Mouse (Mus musculus) E14TG2a.4 (cell line): ENCODE data around the gene Basp1.
A peak's percentile ranks its signal among the peaks of the same experiment; 100 is the strongest.

Experiments
- H3K27me3 ChIP-seq: 2 replicates; pipeline ENCODE4 v1.6.1; 2014; ENCODE audit warnings: low read length, control low read depth; ENCODE audit not compliant: insufficient read depth
- H3K36me3 ChIP-seq: 2 replicates; pipeline ENCODE4 v1.6.1; 2014; ENCODE audit warnings: low read length, control low read depth; ENCODE audit not compliant: insufficient read depth
- H3K4me1 ChIP-seq: replicated peaks from 2 replicates; pipeline ENCODE4 v1.6.1; 2014; ENCODE audit warnings: low read depth, low read length, control low read depth
- H3K4me3 ChIP-seq: replicated peaks from 2 replicates; pipeline ENCODE4 v1.5.1; 2014; ENCODE audit warnings: mild to moderate bottlenecking, low read length
- H3K9me3 ChIP-seq: 2 replicates; pipeline ENCODE4 v1.6.1; 2014; ENCODE audit warnings: low read length, control low read depth
- CTCF ChIP-seq: conservative IDR thresholded peaks from 2 replicates; pipeline ENCODE4 v1.5.1; 2014; ENCODE audit warnings: low read length
- NANOG ChIP-seq: IDR thresholded peaks from 2 replicates; pipeline ENCODE4 v1.6.1; 2014; ENCODE audit warnings: borderline replicate concordance, low read length, mixed read lengths
- POU5F1 ChIP-seq: IDR thresholded peaks from 2 replicates; pipeline ENCODE4 v1.6.1; 2014; ENCODE audit warnings: low read length, borderline replicate concordance

Basp1 gene

DNA sequence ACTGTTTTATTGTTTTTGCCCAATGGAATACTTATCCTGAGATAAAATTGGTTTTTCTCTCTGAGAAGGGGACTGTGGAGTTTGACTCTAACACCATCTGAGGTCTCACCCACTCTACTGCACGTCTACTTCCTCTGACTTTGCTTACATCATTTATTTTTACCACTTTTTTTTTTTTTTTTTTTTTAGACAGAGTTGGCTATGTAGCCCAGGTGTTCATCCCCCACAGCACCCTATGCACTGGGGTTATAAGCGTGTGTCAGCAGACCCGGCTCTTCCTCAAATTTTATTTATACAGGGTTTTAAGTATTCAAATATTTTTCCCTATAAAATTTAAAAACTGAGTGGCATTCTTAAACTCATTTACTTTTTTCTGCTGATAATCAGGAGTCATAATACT lies 16.6 kb upstream of the Basp1 start:
- H3K36me3 ChIP-seq = no peaks in the 10 kb centered on the region
- H3K27me3 ChIP-seq = no peaks in the 10 kb centered on the region
- no peak overlapping the region for H3K4me3 ChIP-seq
- peaks cover 3% of the 10 kb centered on the region; the same call in 1 of the 2 replicates for H3K4me1 ChIP-seq
- H3K9me3 ChIP-seq = no peaks in the 10 kb centered on the region; the same call in 1 of the 2 replicates
- no peak for TF ChIP-seq NANOG
- TF ChIP-seq CTCF = no peak
- TF ChIP-seq POU5F1 = no peak

DNA sequence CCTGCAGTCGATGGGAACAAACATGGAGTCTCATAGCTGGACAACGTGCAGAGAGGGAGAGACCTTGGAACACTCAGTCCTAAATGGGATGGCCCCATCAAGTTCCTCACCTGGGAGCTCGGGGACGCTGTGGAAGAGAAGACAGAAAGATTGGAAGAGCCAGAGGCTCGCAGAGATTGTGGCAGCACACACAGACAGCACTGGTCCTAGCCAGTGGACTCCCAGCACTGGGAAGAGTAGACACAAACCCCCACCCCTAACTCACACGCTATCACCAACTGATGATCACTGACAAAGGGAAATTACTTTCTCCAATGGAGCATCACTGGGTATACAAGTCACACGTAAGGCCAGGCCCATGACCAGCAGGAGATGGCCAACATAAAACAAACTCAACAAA lies 15.4 kb upstream of the Basp1 start:
- Histone ChIP-seq H3K4me3 (no peak overlapping the region), H3K27me3 (no peaks in the 10 kb centered on the region), H3K9me3 (no peaks in the 10 kb centered on the region; the same call in 1 of the 2 replicates), H3K36me3 (no peaks in the 10 kb centered on the region), H3K4me1 (peaks cover 3% of the 10 kb centered on the region; the same call in 1 of the 2 replicates)
- TF ChIP-seq CTCF (no peak), POU5F1 (no peak), NANOG (no peak)

DNA sequence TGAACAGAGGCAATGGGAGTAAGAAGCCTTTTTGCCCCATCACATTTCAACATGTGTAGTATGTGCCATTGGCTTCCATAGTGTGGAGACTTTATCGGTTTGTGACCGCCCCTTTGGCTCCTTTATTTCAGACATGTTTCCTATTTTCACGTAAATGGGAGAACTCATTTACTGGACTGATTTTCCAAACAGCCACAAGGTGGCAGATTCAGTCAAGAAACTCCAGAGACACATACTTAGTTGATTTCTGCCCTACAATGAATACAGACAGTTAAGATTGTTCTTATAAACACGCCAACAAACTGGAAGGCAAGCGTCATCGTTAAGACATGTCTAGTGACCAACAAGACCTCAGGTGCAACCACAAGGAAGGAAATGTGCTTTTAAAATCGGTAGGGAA lies 15.0 kb upstream of the Basp1 start:
- TF ChIP-seq NANOG = no peak
- peak; percentile 41 for TF ChIP-seq CTCF
- no peak overlapping the region for H3K4me3 ChIP-seq
- no peaks in the 10 kb centered on the region; the same call in 1 of the 2 replicates for H3K9me3 ChIP-seq
- H3K36me3 ChIP-seq = no peaks in the 10 kb centered on the region
- H3K27me3 ChIP-seq = no peaks in the 10 kb centered on the region
- peaks cover 3% of the 10 kb centered on the region; the same call in 1 of the 2 replicates for H3K4me1 ChIP-seq

DNA sequence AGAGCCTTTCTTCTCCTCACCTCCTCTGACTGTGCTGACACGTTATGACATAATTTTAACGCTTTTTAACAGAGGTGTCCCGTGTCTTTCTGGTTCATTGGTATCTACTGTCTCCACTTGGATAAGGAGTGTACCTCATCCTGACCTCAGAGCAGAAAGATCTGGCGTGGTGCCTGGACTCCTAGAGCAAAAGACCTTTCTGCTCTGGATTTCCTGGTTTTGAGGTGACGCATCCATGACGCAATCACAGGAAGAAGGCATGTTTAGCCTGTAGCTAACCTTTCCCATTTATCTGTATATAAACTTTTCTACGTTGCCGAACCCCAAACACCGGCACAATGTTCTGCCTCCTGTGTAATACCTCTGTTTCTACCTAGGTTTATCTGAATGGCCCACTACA lies 6.7 kb upstream of the Basp1 start:
- no peaks in the 10 kb centered on the region for H3K9me3 ChIP-seq
- H3K27me3 ChIP-seq = 0 out of 2 replicates have a peak, but pooled peaks cover 5% of the 10 kb centered on the region
- no peaks in the 10 kb centered on the region for H3K36me3 ChIP-seq
- no peak overlapping the region for H3K4me3 ChIP-seq
- no peak for TF ChIP-seq CTCF
- no peak for TF ChIP-seq POU5F1
- TF ChIP-seq NANOG = no peak
- no peaks in the 10 kb centered on the region for H3K4me1 ChIP-seq

DNA sequence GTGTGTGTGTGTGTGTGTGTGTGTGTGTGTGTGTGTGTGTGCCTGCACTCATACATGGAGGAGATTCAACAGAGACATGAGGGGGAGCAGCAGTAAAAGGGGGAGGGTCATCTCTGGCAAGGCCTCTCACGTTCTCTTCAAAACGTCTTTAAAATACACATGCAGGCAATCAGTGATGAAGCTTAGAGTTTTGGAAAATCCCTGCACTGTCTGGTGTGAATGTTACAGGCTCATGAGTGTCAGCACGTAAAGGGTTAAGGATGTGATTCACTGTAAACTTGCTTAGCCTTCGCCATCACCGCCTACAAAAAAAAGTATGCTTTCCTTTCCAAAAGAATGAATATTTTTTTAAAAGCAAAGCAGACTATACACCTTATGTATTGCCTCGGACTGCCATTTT lies 2.8 kb upstream of the Basp1 start:
- H3K9me3 ChIP-seq = peaks cover under 1% of the 10 kb centered on the region; the same call in 1 of the 2 replicates
- H3K27me3 ChIP-seq = peaks cover 10% of the 10 kb centered on the region; the same call in 1 of the 2 replicates
- peaks cover 6% of the 10 kb centered on the region for H3K4me1 ChIP-seq
- no peak for TF ChIP-seq CTCF
- TF ChIP-seq POU5F1 = no peak
- no peak for TF ChIP-seq NANOG
- H3K36me3 ChIP-seq = peaks cover 3% of the 10 kb centered on the region; the same call in 1 of the 2 replicates
- no peak overlapping the region for H3K4me3 ChIP-seq

DNA sequence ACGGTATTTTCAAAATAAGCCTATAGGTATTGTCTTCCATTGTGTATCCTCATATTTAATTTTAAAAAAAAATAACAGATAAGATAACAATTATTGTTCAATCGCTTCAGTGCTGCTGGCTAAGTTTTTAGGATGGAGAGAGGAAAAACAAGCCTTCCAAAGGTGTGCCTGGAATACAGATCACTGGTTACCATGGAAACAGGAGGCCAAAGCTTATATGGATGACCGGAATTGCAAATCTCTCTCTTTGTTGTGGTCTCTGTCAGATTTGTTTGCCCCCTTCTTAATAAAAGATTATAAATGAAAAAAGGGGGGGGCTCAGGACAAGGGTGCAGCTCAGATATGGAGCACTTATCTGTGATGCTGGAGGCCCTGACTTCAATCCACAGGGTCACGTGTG lies 2.4 kb upstream of the Basp1 start:
- H3K4me3 ChIP-seq = no peak overlapping the region
- peaks cover 5% of the 10 kb centered on the region; the same call in 1 of the 2 replicates for H3K9me3 ChIP-seq
- TF ChIP-seq NANOG (no peak), POU5F1 (no peak), CTCF (no peak)
- peaks cover 10% of the 10 kb centered on the region; the same call in 1 of the 2 replicates for H3K27me3 ChIP-seq
- H3K36me3 ChIP-seq = peaks cover 8% of the 10 kb centered on the region; the same call in 1 of the 2 replicates
- peaks cover 11% of the 10 kb centered on the region for H3K4me1 ChIP-seq

DNA sequence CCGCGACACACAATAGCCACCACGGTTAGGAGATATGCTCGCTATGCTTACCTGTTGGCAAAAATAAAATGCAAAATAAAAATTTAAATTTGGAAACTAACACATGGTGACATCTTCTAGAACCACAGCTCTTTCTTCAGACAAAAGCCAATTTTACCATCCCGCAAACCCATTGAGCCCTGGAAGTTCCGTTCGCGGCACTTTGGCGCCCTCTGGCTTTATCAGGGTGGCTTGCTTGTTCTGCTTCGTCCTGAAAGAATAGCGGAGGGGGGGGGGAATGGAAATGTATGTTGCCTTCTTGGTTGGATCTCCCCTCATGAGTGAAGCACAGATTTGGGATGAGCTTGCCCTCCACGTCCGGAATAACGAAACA lies 1.2 kb upstream of the Basp1 start:
- Histone ChIP-seq H3K27me3 (peaks cover 8% of the 10 kb centered on the region; the same call in 1 of the 2 replicates), H3K4me3 (peak overlapping the region; percentile 95), H3K4me1 (peaks cover 13% of the 10 kb centered on the region), H3K36me3 (peaks cover 12% of the 10 kb centered on the region; the same call in 1 of the 2 replicates), H3K9me3 (peaks cover 5% of the 10 kb centered on the region; the same call in 1 of the 2 replicates)
- no peak for TF ChIP-seq POU5F1
- TF ChIP-seq CTCF = peak; percentile 73

DNA sequence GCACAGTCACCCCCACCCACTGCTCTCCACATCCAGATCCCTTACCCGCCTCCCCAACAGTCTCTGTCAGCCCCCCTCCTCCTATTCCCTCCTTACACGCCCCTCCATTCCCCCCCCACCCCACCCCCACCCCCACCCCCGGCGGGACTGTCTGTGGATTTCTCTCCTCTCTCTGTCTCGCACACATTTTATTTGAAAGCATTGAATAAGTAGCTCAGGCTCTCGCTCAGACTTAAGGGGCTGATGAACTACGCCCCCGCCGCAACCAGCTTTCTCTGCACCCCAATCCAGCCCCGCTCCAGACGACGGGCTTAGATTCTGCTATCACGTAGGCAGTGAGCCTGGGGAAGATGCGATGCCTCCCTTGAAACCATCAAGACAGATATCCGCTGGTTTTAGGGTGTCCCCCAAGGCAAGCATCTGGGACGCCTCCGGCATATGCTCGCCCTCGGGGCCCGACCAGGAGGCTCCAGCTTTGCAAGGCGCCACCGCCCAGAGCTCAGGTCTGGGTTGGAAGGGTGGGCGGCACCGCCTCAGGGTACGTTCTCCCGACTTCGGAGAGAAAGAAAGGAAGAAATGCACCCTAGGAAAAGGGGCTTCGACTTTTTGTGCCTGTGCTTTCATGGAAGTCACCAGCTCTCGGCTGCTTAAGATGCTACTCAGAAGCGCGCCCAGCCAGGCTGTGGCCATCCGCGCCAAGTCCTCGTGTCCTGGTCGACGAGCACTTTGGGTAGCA lies 615 bp upstream of the Basp1 start:
- Histone ChIP-seq H3K4me3 (peak overlapping the region; percentile 95), H3K4me1 (peaks cover 19% of the 10 kb centered on the region), H3K9me3 (peaks cover 5% of the 10 kb centered on the region; the same call in 1 of the 2 replicates), H3K36me3 (peaks cover 18% of the 10 kb centered on the region; the same call in 1 of the 2 replicates), H3K27me3 (peaks cover 5% of the 10 kb centered on the region; the same call in 1 of the 2 replicates)
- TF ChIP-seq CTCF (no peak), POU5F1 (no peak), NANOG (no peak)
